Mouse (Mus musculus): ENCODE data around the gene Adra2b. TPM values are rescaled to one million over a fixed set of nuclear protein-coding genes. Genes with fewer than 3 reads are reported as not detected.

The Adra2b gene
- polyA plus RNA-seq, 1 experiment from 2014 or later, result 1.3 TPM

GRCm38 (mm10) chr2:127332807-127333570, 30.0 kb upstream of the Adra2b start:
- no peaks in the 10 kb centered on the region for H3K36me3 ChIP-seq
- H3K9ac ChIP-seq, result no peak overlapping the region
- no peak overlapping the region for H3K27ac ChIP-seq
- H3K27me3 ChIP-seq (replicated peaks), result peaks cover 36% of the 10 kb centered on the region
- ATAC-seq, result no peak
- peaks cover 7% of the 10 kb centered on the region; the same call in 1 of the 2 replicates for H3K4me1 ChIP-seq (replicated peaks)
- 82% methylated on average over 14 of the region's 14 CpGs for WGBS
- H3K9me3 ChIP-seq, result no peaks in the 10 kb centered on the region
- H3K4me2 ChIP-seq (replicated peaks), result no peak overlapping the region
- no peak overlapping the region for H3K4me3 ChIP-seq (replicated peaks)

DNA sequence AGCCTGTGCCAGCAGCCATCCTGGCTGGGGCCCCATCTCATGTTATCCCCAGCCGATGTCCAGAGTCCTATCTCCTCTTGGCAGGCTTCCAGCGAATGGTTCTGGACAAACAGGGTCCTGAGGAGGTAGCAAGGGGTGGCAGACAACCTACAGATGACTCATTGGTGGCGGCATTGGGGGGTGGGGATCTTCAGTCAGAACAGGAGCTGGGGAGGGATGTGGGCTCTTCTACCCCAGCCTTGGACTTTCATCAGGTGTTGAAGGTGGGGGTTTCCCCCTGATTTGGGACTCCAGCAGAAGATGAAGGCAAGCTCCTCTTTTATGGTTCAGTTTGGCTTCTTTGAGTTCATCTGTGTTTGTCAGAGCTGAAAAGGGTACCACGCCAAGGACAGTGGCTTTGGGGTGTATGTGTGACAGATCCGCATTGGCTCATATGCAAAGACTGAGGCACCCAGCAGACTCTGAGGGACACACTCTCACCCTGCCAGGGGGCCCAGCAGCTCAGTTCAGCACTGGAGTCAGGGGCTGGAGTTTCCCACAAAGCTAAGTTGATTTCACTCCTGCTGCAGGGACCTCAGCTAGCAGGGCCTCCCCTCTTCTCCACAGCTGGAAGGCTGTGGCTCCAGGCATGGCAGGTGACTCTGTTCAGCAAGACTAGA, 28.9 kb upstream of the Adra2b start:
- H3K4me3 ChIP-seq (replicated peaks), result no peak overlapping the region
- no peaks in the 10 kb centered on the region for H3K9me3 ChIP-seq
- peaks cover 36% of the 10 kb centered on the region for H3K27me3 ChIP-seq (replicated peaks)
- H3K4me1 ChIP-seq (replicated peaks), result peaks cover 7% of the 10 kb centered on the region; the same call in 1 of the 2 replicates
- no peak overlapping the region for H3K9ac ChIP-seq
- H3K4me2 ChIP-seq (replicated peaks), result no peak overlapping the region
- WGBS, result 56% methylated on average over 5 of the region's 5 CpGs
- no peak overlapping the region for H3K27ac ChIP-seq
- no peak for ATAC-seq
- H3K36me3 ChIP-seq, result no peaks in the 10 kb centered on the region

DNA sequence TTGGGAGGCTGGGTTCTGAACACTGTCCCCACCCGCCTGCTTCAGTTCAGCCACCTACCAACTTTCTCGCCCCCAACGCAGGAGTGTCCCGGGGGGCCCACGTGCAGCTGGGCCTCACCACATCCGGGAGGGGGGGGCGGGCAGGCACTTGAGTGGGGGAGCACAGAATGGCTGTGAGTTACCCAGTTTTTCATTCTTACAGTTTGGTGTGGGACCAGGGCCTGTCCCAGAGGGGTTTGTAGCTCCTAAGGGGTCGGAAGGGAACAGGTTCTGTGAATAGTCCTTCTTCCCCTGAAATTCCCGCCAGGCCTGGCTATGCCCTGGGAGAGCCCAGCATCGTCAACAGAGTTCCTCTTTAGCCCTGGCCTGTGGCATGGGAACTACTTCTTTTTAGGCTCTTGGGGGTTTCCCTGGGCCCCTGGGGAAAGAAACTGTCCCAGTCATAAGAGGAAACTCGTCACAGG, 27.9 kb upstream of the Adra2b start:
- Histone ChIP-seq H3K4me2 (replicated peaks) (peak overlapping the region; percentile 83; the same call in 1 of the 2 replicates), H3K4me1 (replicated peaks) (peaks cover 7% of the 10 kb centered on the region; the same call in 1 of the 2 replicates), H3K9ac (no peak overlapping the region), H3K4me3 (replicated peaks) (no peak overlapping the region), H3K9me3 (no peaks in the 10 kb centered on the region), H3K36me3 (no peaks in the 10 kb centered on the region), H3K27me3 (replicated peaks) (peaks cover 36% of the 10 kb centered on the region), H3K27ac (no peak overlapping the region)
- no peak for ATAC-seq
- 53% methylated on average over 11 of the region's 11 CpGs for WGBS

- H3K9ac ChIP-seq, result peak within 1 kb of the TSS; percentile 51
- peaks cover 7% of the 10 kb centered on the region; the same call in 1 of the 2 replicates for H3K4me1 ChIP-seq (replicated peaks)
- H3K9me3 ChIP-seq, result no peaks in the 10 kb centered on the region
- H3K27ac ChIP-seq, result no peak within 1 kb of the TSS
- peak within 1 kb of the TSS; percentile 83 for H3K4me2 ChIP-seq (replicated peaks)
- H3K36me3 ChIP-seq, result no peaks in the 10 kb centered on the region
- ATAC-seq, result peak; percentile 80
- peak within 1 kb of the TSS; percentile 50 for H3K4me3 ChIP-seq (replicated peaks)
- WGBS, result under 1% methylated on average over 73 of the region's 76 CpGs
- peaks cover 36% of the 10 kb centered on the region for H3K27me3 ChIP-seq (replicated peaks)
Measured at GRCm38 (mm10) chr2:127335767-127336496, 27.1 kb upstream of the Adra2b start, which contains the start of gene Dusp2. Gene Dusp2 (plus strand): TSS chr2:127336159.

GRCm38 (mm10) chr2:127336497-127336832, 26.5 kb upstream of the Adra2b start:
- Histone ChIP-seq H3K9ac (peak overlapping the region; percentile 51), H3K36me3 (no peaks in the 10 kb centered on the region), H3K4me2 (replicated peaks) (peak overlapping the region; percentile 83), H3K9me3 (no peaks in the 10 kb centered on the region), H3K27me3 (replicated peaks) (peaks cover 36% of the 10 kb centered on the region), H3K4me3 (replicated peaks) (peak overlapping the region; percentile 50), H3K27ac (no peak overlapping the region), H3K4me1 (replicated peaks) (peaks cover 7% of the 10 kb centered on the region; the same call in 1 of the 2 replicates)
- WGBS, result 4% methylated on average over 27 of the region's 33 CpGs
- no peak for ATAC-seq

- 45% methylated on average over 5 of the region's 5 CpGs for WGBS
- Histone ChIP-seq H3K4me3 (replicated peaks) (peak overlapping the region; percentile 50), H3K9me3 (no peaks in the 10 kb centered on the region), H3K27ac (no peak overlapping the region), H3K36me3 (no peaks in the 10 kb centered on the region), H3K27me3 (replicated peaks) (peaks cover 36% of the 10 kb centered on the region), H3K4me2 (replicated peaks) (peak overlapping the region; percentile 83), H3K4me1 (replicated peaks) (peaks cover 7% of the 10 kb centered on the region; the same call in 1 of the 2 replicates), H3K9ac (peak overlapping the region; percentile 51)
- ATAC-seq, result no peak
Measured at GRCm38 (mm10) chr2:127336885-127337284, 26.1 kb upstream of the Adra2b start.

- Histone ChIP-seq H3K9ac (no peak overlapping the region), H3K36me3 (no peaks in the 10 kb centered on the region), H3K9me3 (no peaks in the 10 kb centered on the region), H3K4me2 (replicated peaks) (peak overlapping the region; percentile 83), H3K4me1 (replicated peaks) (peaks cover 7% of the 10 kb centered on the region; the same call in 1 of the 2 replicates), H3K4me3 (replicated peaks) (peak overlapping the region; percentile 50; the same call in 1 of the 2 replicates), H3K27me3 (replicated peaks) (peaks cover 33% of the 10 kb centered on the region), H3K27ac (no peak overlapping the region)
- WGBS, result 69% methylated on average over 11 of the region's 11 CpGs
- ATAC-seq, result no peak
Measured at GRCm38 (mm10) chr2:127337531-127337930, 25.5 kb upstream of the Adra2b start.

- 62% methylated on average over 7 of the region's 7 CpGs for whole genome bisulfite sequencing
- Histone ChIP-seq H3K27ac (no peak overlapping the region), H3K4me1 (replicated peaks) (peaks cover 7% of the 10 kb centered on the region; the same call in 1 of the 2 replicates), H3K9ac (no peak overlapping the region), H3K4me3 (replicated peaks) (no peak overlapping the region), H3K27me3 (replicated peaks) (peaks cover 33% of the 10 kb centered on the region), H3K36me3 (no peaks in the 10 kb centered on the region), H3K9me3 (no peaks in the 10 kb centered on the region), H3K4me2 (replicated peaks) (peak overlapping the region; percentile 83; the same call in 1 of the 2 replicates)
- ATAC-seq, result no peak
Measured at GRCm38 (mm10) chr2:127338012-127338411, 25.0 kb upstream of the Adra2b start.

- 87% methylated on average over 4 of the region's 4 CpGs for WGBS
- no peaks in the 10 kb centered on the region for H3K36me3 ChIP-seq
- no peak within 1 kb of the TSS for H3K27ac ChIP-seq
- peaks cover 33% of the 10 kb centered on the region for H3K27me3 ChIP-seq (replicated peaks)
- ATAC-seq, result no peak
- no peaks in the 10 kb centered on the region for H3K9me3 ChIP-seq
- H3K4me3 ChIP-seq (replicated peaks), result peak within 1 kb of the TSS; percentile 50; the same call in 1 of the 2 replicates
- H3K4me1 ChIP-seq (replicated peaks), result peaks cover 7% of the 10 kb centered on the region; the same call in 1 of the 2 replicates
- peak within 1 kb of the TSS; percentile 83 for H3K4me2 ChIP-seq (replicated peaks)
- H3K9ac ChIP-seq, result no peak within 1 kb of the TSS
Measured at GRCm38 (mm10) chr2:127338416-127338815, 24.6 kb upstream of the Adra2b start, which contains the start of gene Astl. Gene Astl (plus strand): TSS chr2:127338639.

DNA sequence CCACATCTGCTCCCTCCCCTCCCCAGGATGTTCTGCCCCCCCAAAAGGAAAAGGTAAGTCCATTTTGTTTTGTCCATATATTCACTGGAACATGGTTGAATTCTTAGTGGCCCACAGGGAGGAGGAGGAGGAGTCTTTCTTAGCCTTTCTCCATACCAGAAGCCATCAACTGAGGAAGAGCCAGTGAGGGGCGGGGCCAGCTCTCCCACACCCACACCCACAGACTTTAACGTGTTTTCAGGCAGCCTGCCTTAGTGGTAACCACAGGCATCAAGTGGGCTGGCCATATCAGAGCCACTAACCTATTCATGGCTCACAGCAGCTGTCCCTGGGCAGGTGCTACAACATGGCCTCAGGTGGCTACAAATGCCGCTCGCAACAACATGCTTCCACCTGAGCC, 24.2 kb upstream of the Adra2b start:
- Histone ChIP-seq H3K9ac (no peak overlapping the region), H3K27ac (no peak overlapping the region), H3K4me2 (replicated peaks) (no peak overlapping the region), H3K27me3 (replicated peaks) (peaks cover 33% of the 10 kb centered on the region), H3K4me1 (replicated peaks) (peaks cover 7% of the 10 kb centered on the region; the same call in 1 of the 2 replicates), H3K36me3 (no peaks in the 10 kb centered on the region), H3K9me3 (no peaks in the 10 kb centered on the region), H3K4me3 (replicated peaks) (no peak overlapping the region)
- ATAC-seq, result no peak
- WGBS, result 65% methylated on average over 4 of the region's 4 CpGs

DNA sequence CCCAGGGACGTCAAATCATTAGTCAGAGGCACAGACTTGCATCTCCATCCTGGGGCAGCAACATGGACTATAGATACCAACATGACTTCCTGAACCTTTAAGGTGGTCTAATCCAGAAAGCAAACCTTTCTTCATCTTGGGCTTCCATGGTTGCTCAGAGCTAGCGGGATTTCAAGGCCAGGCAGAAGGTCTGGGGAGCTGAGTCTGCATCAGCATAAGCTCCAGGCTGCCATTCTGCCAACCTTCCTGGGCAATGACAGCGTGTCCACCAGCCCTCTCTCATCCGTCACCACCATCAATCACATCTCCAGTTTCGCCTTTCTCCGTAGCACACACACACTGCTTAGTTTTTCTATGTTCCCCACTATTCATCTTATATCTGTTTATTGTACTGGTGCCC, 23.7 kb upstream of the Adra2b start:
- Histone ChIP-seq H3K27ac (no peak overlapping the region), H3K36me3 (no peaks in the 10 kb centered on the region), H3K9ac (no peak overlapping the region), H3K9me3 (no peaks in the 10 kb centered on the region), H3K27me3 (replicated peaks) (peaks cover 31% of the 10 kb centered on the region), H3K4me1 (replicated peaks) (peaks cover 7% of the 10 kb centered on the region; the same call in 1 of the 2 replicates), H3K4me3 (replicated peaks) (no peak overlapping the region), H3K4me2 (replicated peaks) (no peak overlapping the region)
- 67% methylated on average over 6 of the region's 6 CpGs for WGBS
- ATAC-seq, result no peak

- Histone ChIP-seq H3K9ac (no peak overlapping the region), H3K4me2 (replicated peaks) (no peak overlapping the region), H3K9me3 (no peaks in the 10 kb centered on the region), H3K27ac (no peak overlapping the region), H3K36me3 (no peaks in the 10 kb centered on the region), H3K4me1 (replicated peaks) (peaks cover 3% of the 10 kb centered on the region; the same call in 1 of the 2 replicates), H3K27me3 (replicated peaks) (peaks cover 17% of the 10 kb centered on the region), H3K4me3 (replicated peaks) (no peak overlapping the region)
- ATAC-seq, result no peak
- WGBS, result 13% methylated on average over 3 of the region's 3 CpGs
Measured at GRCm38 (mm10) chr2:127341159-127341558, 21.8 kb upstream of the Adra2b start.
